Mouse (Mus musculus): ENCODE data around the gene Fbxo44. TPM values are rescaled to one million over a fixed set of nuclear protein-coding genes. Genes with fewer than 3 reads are reported as not detected.
"Not testable (repeated sequence)": the region's sequence is repeated elsewhere in the genome, so short reads cannot be mapped to it uniquely, and the experiment has no call there.

The Fbxo44 gene
- polyA plus RNA-seq, 1 experiment from 2014 or later, result 76.3 TPM

GRCm38 (mm10) chr4:148185819-148186218, 25.5 kb upstream of the Fbxo44 start:
- H3K4me3 ChIP-seq (ENCODE audit: low read depth, low read length), result no peak overlapping the region
- DNase-seq (ENCODE audit: low spot score) (no peak), ATAC-seq (no peak)
- no peaks in the 10 kb centered on the region for H3K9me3 ChIP-seq (replicated peaks; ENCODE audit: control insufficient read depth, low read length)
- H3K4me1 ChIP-seq (ENCODE audit: control insufficient read depth, insufficient read depth, low read length), result no peaks in the 10 kb centered on the region; the same call in 1 of the 2 replicates
- H3K4me2 ChIP-seq (ENCODE audit: low read length), result no peak overlapping the region
- no peak overlapping the region for H3K27ac ChIP-seq (ENCODE audit: low read depth, low read length)
- H3K9ac ChIP-seq (ENCODE audit: low read length), result no peak overlapping the region
- 70% methylated on average over 4 of the region's 4 CpGs for WGBS
- no peaks in the 10 kb centered on the region for H3K36me3 ChIP-seq (ENCODE audit: control insufficient read depth, insufficient read depth, low read length)
- no peaks in the 10 kb centered on the region for H3K27me3 ChIP-seq (replicated peaks; ENCODE audit: control insufficient read depth, insufficient read depth, low read length)

GRCm38 (mm10) chr4:148184564-148184963, 24.3 kb upstream of the Fbxo44 start:
- H3K9ac ChIP-seq (ENCODE audit: low read length), result no peak overlapping the region
- 18% methylated on average over 9 of the region's 9 CpGs for WGBS
- no peaks in the 10 kb centered on the region; the same call in 1 of the 2 replicates for H3K4me1 ChIP-seq (ENCODE audit: control insufficient read depth, insufficient read depth, low read length)
- no peaks in the 10 kb centered on the region for H3K9me3 ChIP-seq (replicated peaks; ENCODE audit: control insufficient read depth, low read length)
- H3K27ac ChIP-seq (ENCODE audit: low read depth, low read length), result no peak overlapping the region
- H3K27me3 ChIP-seq (replicated peaks; ENCODE audit: control insufficient read depth, insufficient read depth, low read length), result no peaks in the 10 kb centered on the region
- H3K4me2 ChIP-seq (ENCODE audit: low read length), result no peak overlapping the region
- no peak for ATAC-seq
- no peak overlapping the region for H3K4me3 ChIP-seq (ENCODE audit: low read depth, low read length)
- DNase-seq (ENCODE audit: low spot score), result no peak
- no peaks in the 10 kb centered on the region for H3K36me3 ChIP-seq (ENCODE audit: control insufficient read depth, insufficient read depth, low read length)

- H3K4me1 ChIP-seq (ENCODE audit: control insufficient read depth, insufficient read depth, low read length), result no peaks in the 10 kb centered on the region; the same call in 1 of the 2 replicates
- no peaks in the 10 kb centered on the region for H3K36me3 ChIP-seq (ENCODE audit: control insufficient read depth, insufficient read depth, low read length)
- 19% methylated on average over 8 of the region's 8 CpGs for WGBS
- H3K4me2 ChIP-seq (ENCODE audit: low read length), result no peak overlapping the region
- peaks cover 8% of the 10 kb centered on the region; the same call in 1 of the 2 replicates for H3K27me3 ChIP-seq (replicated peaks; ENCODE audit: control insufficient read depth, insufficient read depth, low read length)
- H3K9me3 ChIP-seq (replicated peaks; ENCODE audit: control insufficient read depth, low read length), result no peaks in the 10 kb centered on the region
- H3K9ac ChIP-seq (ENCODE audit: low read length), result no peak overlapping the region
- peak; percentile 68 for DNase-seq (ENCODE audit: low spot score)
- ATAC-seq, result peak; percentile 60
- H3K27ac ChIP-seq (ENCODE audit: low read depth, low read length), result no peak overlapping the region
- H3K4me3 ChIP-seq (ENCODE audit: low read depth, low read length), result no peak overlapping the region
These were observed 22.1 kb upstream of the Fbxo44 start for GRCm38 (mm10) chr4:148182363-148182762.

GRCm38 (mm10) chr4:148181483-148181882, 21.2 kb upstream of the Fbxo44 start:
- Histone ChIP-seq H3K27me3 (replicated peaks; ENCODE audit: control insufficient read depth, insufficient read depth, low read length) (peaks cover 13% of the 10 kb centered on the region), H3K4me1 (ENCODE audit: control insufficient read depth, insufficient read depth, low read length) (no peaks in the 10 kb centered on the region; the same call in 1 of the 2 replicates), H3K9me3 (replicated peaks; ENCODE audit: control insufficient read depth, low read length) (no peaks in the 10 kb centered on the region), H3K27ac (ENCODE audit: low read depth, low read length) (no peak overlapping the region), H3K4me3 (ENCODE audit: low read depth, low read length) (no peak overlapping the region), H3K9ac (ENCODE audit: low read length) (no peak overlapping the region), H3K36me3 (ENCODE audit: control insufficient read depth, insufficient read depth, low read length) (no peaks in the 10 kb centered on the region), H3K4me2 (ENCODE audit: low read length) (no peak overlapping the region)
- WGBS, result 83% methylated on average over 12 of the region's 12 CpGs
- ATAC-seq (no peak), DNase-seq (ENCODE audit: low spot score) (no peak)

- no peak overlapping the region for H3K9ac ChIP-seq (ENCODE audit: low read length)
- no peak overlapping the region for H3K27ac ChIP-seq (ENCODE audit: low read depth, low read length)
- no peaks in the 10 kb centered on the region for H3K36me3 ChIP-seq (ENCODE audit: control insufficient read depth, insufficient read depth, low read length)
- peaks cover 36% of the 10 kb centered on the region for H3K27me3 ChIP-seq (replicated peaks; ENCODE audit: control insufficient read depth, insufficient read depth, low read length)
- no peak overlapping the region for H3K4me3 ChIP-seq (ENCODE audit: low read depth, low read length)
- no peaks in the 10 kb centered on the region for H3K9me3 ChIP-seq (replicated peaks; ENCODE audit: control insufficient read depth, low read length)
- H3K4me1 ChIP-seq (ENCODE audit: control insufficient read depth, insufficient read depth, low read length), result no peaks in the 10 kb centered on the region; the same call in 1 of the 2 replicates
- no peak overlapping the region for H3K4me2 ChIP-seq (ENCODE audit: low read length)
- DNase-seq (ENCODE audit: low spot score) (no peak), ATAC-seq (no peak)
These were observed 17.4 kb upstream of the Fbxo44 start for GRCm38 (mm10) chr4:148177716-148178115.

GRCm38 (mm10) chr4:148176603-148177002, 16.3 kb upstream of the Fbxo44 start:
- not testable (repeated sequence) for H3K36me3 ChIP-seq (ENCODE audit: control insufficient read depth, insufficient read depth, low read length); H3K4me2 ChIP-seq (ENCODE audit: low read length); H3K9me3 ChIP-seq (replicated peaks; ENCODE audit: control insufficient read depth, low read length); H3K4me1 ChIP-seq (ENCODE audit: control insufficient read depth, insufficient read depth, low read length); DNase-seq (ENCODE audit: low spot score); H3K27ac ChIP-seq (ENCODE audit: low read depth, low read length); H3K4me3 ChIP-seq (ENCODE audit: low read depth, low read length); H3K9ac ChIP-seq (ENCODE audit: low read length); ATAC-seq
- WGBS, result 76% methylated on average over 5 of the region's 6 CpGs
- peaks cover 46% of the 10 kb centered on the region for H3K27me3 ChIP-seq (replicated peaks; ENCODE audit: control insufficient read depth, insufficient read depth, low read length)

GRCm38 (mm10) chr4:148174495-148174862, 14.2 kb upstream of the Fbxo44 start:
- Histone ChIP-seq H3K4me2 (ENCODE audit: low read length) (peak overlapping the region; percentile 50), H3K9ac (ENCODE audit: low read length) (no peak overlapping the region; the same call in 1 of the 2 replicates), H3K36me3 (ENCODE audit: control insufficient read depth, insufficient read depth, low read length) (no peaks in the 10 kb centered on the region), H3K27me3 (replicated peaks; ENCODE audit: control insufficient read depth, insufficient read depth, low read length) (peaks cover 57% of the 10 kb centered on the region), H3K4me3 (ENCODE audit: low read depth, low read length) (peak overlapping the region; percentile 24), H3K4me1 (ENCODE audit: control insufficient read depth, insufficient read depth, low read length) (no peaks in the 10 kb centered on the region), H3K9me3 (replicated peaks; ENCODE audit: control insufficient read depth, low read length) (no peaks in the 10 kb centered on the region), H3K27ac (ENCODE audit: low read depth, low read length) (no peak overlapping the region)
- ATAC-seq (no peak), DNase-seq (ENCODE audit: low spot score) (no peak)
- WGBS, result 3% methylated on average over 12 of the region's 12 CpGs

- DNase-seq (ENCODE audit: low spot score), result peak; percentile 70
- peak; percentile 54 for ATAC-seq
- no peaks in the 10 kb centered on the region for H3K36me3 ChIP-seq (ENCODE audit: control insufficient read depth, insufficient read depth, low read length)
- peak overlapping the region; percentile 44; the same call in 1 of the 2 replicates for H3K27ac ChIP-seq (ENCODE audit: low read depth, low read length)
- no peaks in the 10 kb centered on the region for H3K4me1 ChIP-seq (ENCODE audit: control insufficient read depth, insufficient read depth, low read length)
- peak overlapping the region; percentile 54 for H3K9ac ChIP-seq (ENCODE audit: low read length)
- peak overlapping the region; percentile 50 for H3K4me2 ChIP-seq (ENCODE audit: low read length)
- no peaks in the 10 kb centered on the region for H3K9me3 ChIP-seq (replicated peaks; ENCODE audit: control insufficient read depth, low read length)
- WGBS, result under 1% methylated on average over 30 of the region's 30 CpGs
- H3K4me3 ChIP-seq (ENCODE audit: low read depth, low read length), result peak overlapping the region; percentile 24
- H3K27me3 ChIP-seq (replicated peaks; ENCODE audit: control insufficient read depth, insufficient read depth, low read length), result peaks cover 58% of the 10 kb centered on the region
These were observed 13.7 kb upstream of the Fbxo44 start for GRCm38 (mm10) chr4:148173811-148174494.

- DNase-seq (ENCODE audit: low spot score), result no peak
- H3K4me3 ChIP-seq (ENCODE audit: low read depth, low read length), result no peak overlapping the region
- no peak overlapping the region for H3K27ac ChIP-seq (ENCODE audit: low read depth, low read length)
- H3K27me3 ChIP-seq (replicated peaks; ENCODE audit: control insufficient read depth, insufficient read depth, low read length), result peaks cover 47% of the 10 kb centered on the region
- no peaks in the 10 kb centered on the region for H3K36me3 ChIP-seq (ENCODE audit: control insufficient read depth, insufficient read depth, low read length)
- 4% methylated on average over 3 of the region's 3 CpGs for WGBS
- peaks cover 2% of the 10 kb centered on the region; the same call in 1 of the 2 replicates for H3K4me1 ChIP-seq (ENCODE audit: control insufficient read depth, insufficient read depth, low read length)
- H3K4me2 ChIP-seq (ENCODE audit: low read length), result no peak overlapping the region
- ATAC-seq, result no peak
- no peak overlapping the region for H3K9ac ChIP-seq (ENCODE audit: low read length)
- H3K9me3 ChIP-seq (replicated peaks; ENCODE audit: control insufficient read depth, low read length), result no peaks in the 10 kb centered on the region
These were observed 11.0 kb upstream of the Fbxo44 start for GRCm38 (mm10) chr4:148171261-148171660.

Data from forebrain, embryonic 14.5 days (tissue).